Mouse (Mus musculus): ENCODE data around the gene Spib.

DNA sequence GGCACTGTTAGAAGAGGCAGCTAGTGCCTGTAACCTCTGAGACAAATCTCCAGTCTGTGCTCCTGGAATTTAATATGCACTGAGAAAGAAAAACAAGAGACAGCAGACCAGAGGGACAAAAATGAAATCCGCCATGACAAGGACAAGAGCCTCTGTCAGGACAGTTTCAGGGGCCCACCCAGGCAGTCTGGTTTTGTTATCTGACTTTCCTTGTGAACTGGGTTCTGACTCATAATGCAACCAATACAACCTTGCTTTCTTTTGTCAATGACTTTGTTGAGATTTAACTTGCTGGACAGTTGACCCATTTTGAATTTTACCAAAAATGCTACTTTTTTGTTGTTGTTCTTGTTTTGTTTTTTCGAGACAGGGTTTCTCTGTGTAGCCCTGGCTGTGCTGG, 25.8 kb upstream of the Spib start:
- TF ChIP-seq CTCF (IDR thresholded peaks at IDR 0.05; ENCODE audit: control insufficient read depth, insufficient read depth, insufficient read length) (no peak), CEBPB (IDR thresholded peaks at IDR 0.05; ENCODE audit: low read depth) (no peak), MYOG (IDR thresholded peaks at IDR 0.05; ENCODE audit: control insufficient read depth, extremely low read depth, insufficient read length) (no peak), MAX (IDR thresholded peaks at IDR 0.05) (no peak), USF1 (IDR thresholded peaks at IDR 0.05; ENCODE audit: low read depth) (no peak)

Measured in C2C12 (cell line).